Mouse (Mus musculus): Measurements from ENCODE around the gene Tmem107. TPM values are rescaled to one million over a fixed set of nuclear protein-coding genes. Genes with fewer than 3 reads are reported as not detected.
A peak's percentile ranks its signal among the peaks of the same experiment; 100 is the strongest.
"Not testable (repeated sequence)": the region's sequence is repeated elsewhere in the genome, so short reads cannot be mapped to it uniquely, and the experiment has no call there.

Gene Tmem107
- polyA plus RNA-seq, 1 experiment from 2014 or later, result 60.8 TPM

DNA sequence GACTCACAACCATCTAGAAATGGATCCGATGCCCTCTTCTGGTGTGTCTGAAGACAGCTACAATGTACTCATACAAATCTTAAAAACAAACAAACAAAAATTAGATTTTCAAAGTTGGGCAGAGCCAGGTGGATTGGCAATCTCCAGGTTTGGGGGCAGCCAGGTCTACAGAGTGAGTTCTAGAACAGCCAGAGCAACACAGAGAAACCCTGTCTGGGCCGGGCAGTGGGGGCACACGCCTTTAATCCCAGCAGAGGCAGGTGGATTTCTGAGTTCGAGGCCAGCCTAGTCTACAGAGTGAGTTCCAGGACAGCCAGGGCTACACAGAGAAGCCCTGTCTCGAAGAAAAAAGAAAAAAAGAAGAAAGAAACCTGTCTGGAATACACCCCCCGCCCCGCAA, 23.2 kb downstream of the Tmem107 start:
- H3K36me3 ChIP-seq (replicated peaks), result peaks cover 33% of the 10 kb centered on the region
- H3K9me3 ChIP-seq; H3K4me3 ChIP-seq; H3K27me3 ChIP-seq (ENCODE audit: poor library complexity, severe bottlenecking); DNase-seq (ENCODE audit: extremely low spot score, low spot score); H3K27ac ChIP-seq: not testable (repeated sequence)
- WGBS, result 88% methylated on average over 7 of the region's 7 CpGs
- peaks cover 69% of the 10 kb centered on the region for H3K4me1 ChIP-seq

DNA sequence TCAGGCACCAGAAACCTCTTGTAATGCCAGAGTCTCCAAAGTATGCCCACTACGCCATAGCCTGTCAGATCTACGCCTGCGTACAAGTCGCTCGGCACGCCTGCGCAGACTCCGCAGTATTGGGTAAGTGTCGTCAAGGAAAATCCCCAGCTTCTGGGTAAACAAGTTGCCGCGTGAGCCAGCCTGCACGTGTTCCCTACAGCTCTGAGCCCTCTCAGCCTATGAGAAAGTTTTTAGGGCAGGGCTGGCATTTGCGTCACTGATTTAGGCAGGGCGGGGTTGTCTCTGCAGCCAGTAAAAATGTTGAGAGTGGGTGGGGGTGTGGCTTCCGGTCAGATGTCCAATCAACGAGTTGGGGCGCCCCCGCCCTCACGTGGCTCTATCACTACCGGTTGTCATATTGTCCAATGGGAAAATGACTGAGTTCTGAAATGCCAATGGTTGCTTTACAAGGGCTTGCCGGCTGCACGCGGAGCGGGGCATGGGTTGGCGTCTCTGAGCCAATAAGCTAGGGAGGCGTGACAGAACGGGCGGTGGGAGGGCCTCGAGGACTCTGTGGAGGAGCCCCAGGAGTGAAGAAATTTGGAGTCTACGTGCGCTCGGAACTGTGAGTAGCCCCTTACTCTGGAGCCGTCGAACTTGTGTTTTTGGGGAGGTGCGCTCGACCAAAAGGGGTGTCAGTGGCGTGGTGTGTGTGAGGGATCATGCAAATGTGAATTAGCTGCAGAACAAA, 24.3 kb downstream of the Tmem107 start, which contains the start of gene Per1:
Per1 (plus strand) TSS at position 521 of the 733 bp plus-strand sequence.
- Histone ChIP-seq H3K27me3 (ENCODE audit: poor library complexity, severe bottlenecking) (no peaks in the 10 kb centered on the region), H3K4me3 (peak within 1 kb of the TSS; percentile 65), H3K4me1 (peaks cover 69% of the 10 kb centered on the region), H3K9me3 (no peaks in the 10 kb centered on the region), H3K27ac (peak within 1 kb of the TSS; percentile 81), H3K36me3 (replicated peaks) (peaks cover 28% of the 10 kb centered on the region)
- WGBS, result under 1% methylated on average over 37 of the region's 37 CpGs
- peak; percentile 99 for DNase-seq (ENCODE audit: extremely low spot score, low spot score)

DNA sequence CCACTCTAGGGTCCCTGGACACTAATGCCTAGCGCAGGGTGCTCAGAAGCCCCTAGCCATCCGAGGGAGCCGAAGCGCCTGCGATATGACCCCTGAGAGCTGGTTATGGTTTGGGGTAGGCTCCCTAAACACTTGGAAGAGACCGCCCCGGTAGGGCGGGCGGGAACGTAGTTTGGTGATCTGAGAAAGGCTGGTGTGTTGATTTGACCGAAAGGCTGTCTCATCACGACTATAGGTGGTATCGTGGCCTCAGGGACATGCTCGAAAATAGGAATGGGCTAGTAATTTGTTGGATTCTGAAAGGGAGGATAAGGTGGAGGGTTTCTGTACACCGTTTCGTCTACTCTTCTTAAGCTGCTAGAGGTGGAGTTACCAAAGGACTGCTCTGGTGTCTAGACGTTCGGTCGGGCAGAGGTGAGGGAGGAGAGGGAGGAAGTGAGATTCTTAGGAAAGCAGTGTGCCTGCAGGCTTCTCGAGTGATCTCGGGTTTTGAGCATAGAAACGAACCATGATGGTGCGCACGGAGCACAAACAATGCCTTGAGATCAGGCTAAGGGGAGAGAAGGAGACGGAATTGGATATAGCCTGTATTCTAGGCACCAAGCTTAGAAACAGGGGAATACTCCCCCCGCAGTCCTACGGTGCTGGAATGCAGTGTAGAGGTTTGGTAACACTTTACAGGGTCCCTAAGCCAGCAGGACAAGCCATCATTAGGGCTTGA, 25.1 kb downstream of the Tmem107 start:
- 4% methylated on average over 27 of the region's 27 CpGs for WGBS
- DNase-seq (ENCODE audit: extremely low spot score, low spot score), result no peak
- H3K9me3 ChIP-seq, result no peaks in the 10 kb centered on the region
- H3K4me1 ChIP-seq, result peaks cover 70% of the 10 kb centered on the region
- no peaks in the 10 kb centered on the region for H3K27me3 ChIP-seq (ENCODE audit: poor library complexity, severe bottlenecking)
- peak overlapping the region; percentile 65 for H3K4me3 ChIP-seq
- peaks cover 22% of the 10 kb centered on the region for H3K36me3 ChIP-seq (replicated peaks)
- peak overlapping the region; percentile 81 for H3K27ac ChIP-seq

DNA sequence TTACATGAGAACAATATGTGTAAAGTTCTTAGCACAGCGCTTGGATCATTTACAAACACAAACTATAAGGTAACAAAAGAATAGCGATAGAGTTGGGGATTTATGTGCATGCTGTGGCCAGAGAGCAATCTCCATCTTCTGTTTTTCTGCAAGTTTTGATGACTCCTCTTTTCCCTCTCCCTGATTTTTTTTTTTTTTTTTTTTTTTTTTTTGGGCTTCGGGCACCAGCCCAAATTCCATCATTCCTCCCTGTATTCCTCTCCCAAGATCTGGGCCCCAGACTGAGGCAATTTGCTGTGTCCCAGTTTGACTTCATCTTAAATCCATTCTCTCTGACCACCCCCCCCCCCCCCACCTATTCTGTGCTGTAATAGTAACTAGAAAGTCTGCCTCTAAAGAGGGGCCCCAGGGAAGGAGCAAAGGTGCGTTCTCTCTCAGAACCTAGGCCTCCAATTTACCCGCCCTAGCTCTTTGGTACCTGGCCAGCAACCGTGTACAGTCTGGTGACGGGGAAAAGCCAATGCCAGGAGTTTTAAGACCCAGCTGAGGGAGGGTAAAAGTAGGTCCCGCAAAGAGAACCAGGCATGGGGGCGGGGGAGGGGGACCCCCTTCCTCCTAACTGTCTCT, 25.9 kb downstream of the Tmem107 start:
- H3K27ac ChIP-seq, result peak overlapping the region; percentile 82
- no peaks in the 10 kb centered on the region for H3K27me3 ChIP-seq (ENCODE audit: poor library complexity, severe bottlenecking)
- peaks cover 74% of the 10 kb centered on the region for H3K4me1 ChIP-seq
- no peaks in the 10 kb centered on the region for H3K9me3 ChIP-seq
- DNase-seq (ENCODE audit: extremely low spot score, low spot score), result no peak
- H3K4me3 ChIP-seq, result peak overlapping the region; percentile 65
- WGBS, result 18% methylated on average over 9 of the region's 9 CpGs
- peaks cover 22% of the 10 kb centered on the region for H3K36me3 ChIP-seq (replicated peaks)

DNA sequence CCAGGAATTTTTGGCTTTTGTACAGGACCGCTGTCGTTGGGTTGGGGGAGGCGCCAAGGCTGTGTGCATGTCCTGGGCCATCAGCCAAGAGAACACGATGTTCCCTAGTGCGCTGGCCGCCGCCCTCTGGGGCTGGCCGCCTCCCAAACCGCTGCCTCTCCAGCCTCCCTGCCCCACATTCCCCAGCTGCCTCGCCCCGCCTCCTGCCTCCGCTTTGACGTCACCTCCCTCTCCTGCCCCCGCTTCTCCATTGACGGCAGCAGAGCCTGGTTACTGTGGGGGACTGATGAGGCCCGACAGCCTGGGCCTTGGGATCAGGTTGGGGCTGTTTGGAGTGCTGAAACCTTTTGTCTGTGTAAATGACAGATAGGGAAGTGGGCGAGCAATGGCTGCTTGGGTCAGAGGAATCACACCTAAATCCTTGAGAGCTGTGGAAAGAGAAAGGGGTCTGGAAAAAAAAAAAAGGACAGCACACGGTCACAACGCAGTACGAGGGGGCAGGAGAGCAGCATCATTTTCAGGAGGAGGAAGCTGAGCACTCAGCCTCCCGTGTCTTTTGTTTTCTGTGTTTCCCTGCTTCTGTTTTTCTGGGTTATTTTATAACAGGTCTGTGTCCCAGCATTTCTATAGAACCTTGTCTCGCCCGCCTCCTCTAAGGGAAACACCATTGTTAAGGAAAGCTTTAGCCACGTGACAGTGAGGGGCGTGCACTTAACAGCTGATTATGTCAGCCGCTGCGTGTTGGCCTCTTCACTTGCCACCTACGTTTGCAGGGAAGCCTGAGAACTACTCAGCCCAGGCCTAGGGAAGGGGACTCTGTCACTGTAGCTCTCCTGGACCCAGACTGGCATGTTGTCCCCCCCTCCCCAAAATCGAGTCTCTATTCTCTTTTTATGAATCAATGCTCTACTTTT, 26.6 kb downstream of the Tmem107 start:
- Histone ChIP-seq H3K4me3 (peak overlapping the region; percentile 65), H3K27me3 (ENCODE audit: poor library complexity, severe bottlenecking) (no peaks in the 10 kb centered on the region), H3K9me3 (no peaks in the 10 kb centered on the region), H3K27ac (peak overlapping the region; percentile 82), H3K36me3 (replicated peaks) (peaks cover 24% of the 10 kb centered on the region), H3K4me1 (peaks cover 71% of the 10 kb centered on the region)
- WGBS, result 3% methylated on average over 29 of the region's 29 CpGs
- DNase-seq (ENCODE audit: extremely low spot score, low spot score), result peak; percentile 86

DNA sequence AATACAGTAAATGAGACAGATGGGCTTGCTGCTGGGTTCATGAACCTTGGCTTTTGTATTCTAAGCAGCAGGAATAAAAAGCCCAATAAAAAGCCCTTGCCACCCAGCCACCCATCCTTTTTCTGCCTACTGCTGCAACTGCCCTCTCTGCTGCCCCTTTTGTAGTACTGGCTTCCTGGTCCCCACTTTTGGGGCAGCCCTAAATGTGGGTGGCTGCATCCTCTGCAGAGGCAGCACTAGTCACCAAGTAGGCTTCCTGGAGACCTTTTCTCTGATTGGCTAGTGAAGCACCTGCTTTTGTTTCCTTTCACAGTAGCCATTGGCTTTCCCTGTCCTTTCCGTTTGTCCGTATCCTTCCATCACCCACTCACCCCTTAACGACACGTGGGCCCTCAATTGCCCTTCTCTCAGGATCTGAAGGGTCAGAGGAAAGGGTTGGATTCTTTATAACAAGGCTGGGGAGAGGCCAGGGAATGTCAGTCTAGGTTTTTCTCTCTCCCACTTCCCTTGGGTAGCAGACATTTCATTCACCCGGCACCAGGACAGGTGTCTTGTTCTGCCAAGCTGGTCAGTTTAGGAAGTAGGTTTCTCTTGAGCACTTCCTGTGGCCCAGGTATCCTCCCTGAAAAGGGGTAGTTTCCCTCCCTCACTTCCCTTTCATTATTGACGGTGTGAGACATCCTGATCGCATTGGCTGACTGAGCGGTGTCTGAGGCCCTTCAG, 27.6 kb downstream of the Tmem107 start:
- WGBS, result 24% methylated on average over 8 of the region's 8 CpGs
- DNase-seq (ENCODE audit: extremely low spot score, low spot score), result no peak
- Histone ChIP-seq H3K27ac (peak overlapping the region; percentile 86), H3K4me3 (peak overlapping the region; percentile 65), H3K4me1 (peaks cover 71% of the 10 kb centered on the region), H3K36me3 (replicated peaks) (peaks cover 27% of the 10 kb centered on the region), H3K9me3 (no peaks in the 10 kb centered on the region), H3K27me3 (ENCODE audit: poor library complexity, severe bottlenecking) (no peaks in the 10 kb centered on the region)

DNA sequence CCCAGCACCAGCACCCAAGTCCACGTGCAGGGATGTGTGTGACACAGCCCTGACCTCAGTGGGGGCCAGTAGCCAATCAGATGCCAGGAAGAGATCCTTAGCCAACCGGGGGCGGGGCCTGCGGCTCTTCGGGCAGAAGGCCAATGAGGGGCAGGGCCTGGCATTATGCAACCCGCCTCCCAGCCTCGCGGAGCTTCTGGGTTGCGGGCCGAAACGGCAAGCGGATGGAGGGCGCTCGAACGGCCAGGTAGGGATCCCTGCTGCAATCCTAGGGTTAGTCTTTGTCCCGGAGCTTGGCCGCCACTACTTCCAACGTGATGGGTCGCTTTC, 28.1 kb downstream of the Tmem107 start:
- no peaks in the 10 kb centered on the region for H3K27me3 ChIP-seq (ENCODE audit: poor library complexity, severe bottlenecking)
- H3K4me1 ChIP-seq, result peaks cover 71% of the 10 kb centered on the region
- WGBS, result under 1% methylated on average over 19 of the region's 19 CpGs
- peaks cover 33% of the 10 kb centered on the region for H3K36me3 ChIP-seq (replicated peaks)
- no peaks in the 10 kb centered on the region for H3K9me3 ChIP-seq
- DNase-seq (ENCODE audit: extremely low spot score, low spot score), result peak; percentile 92
- peak overlapping the region; percentile 86 for H3K27ac ChIP-seq
- peak overlapping the region; percentile 65 for H3K4me3 ChIP-seq

DNA sequence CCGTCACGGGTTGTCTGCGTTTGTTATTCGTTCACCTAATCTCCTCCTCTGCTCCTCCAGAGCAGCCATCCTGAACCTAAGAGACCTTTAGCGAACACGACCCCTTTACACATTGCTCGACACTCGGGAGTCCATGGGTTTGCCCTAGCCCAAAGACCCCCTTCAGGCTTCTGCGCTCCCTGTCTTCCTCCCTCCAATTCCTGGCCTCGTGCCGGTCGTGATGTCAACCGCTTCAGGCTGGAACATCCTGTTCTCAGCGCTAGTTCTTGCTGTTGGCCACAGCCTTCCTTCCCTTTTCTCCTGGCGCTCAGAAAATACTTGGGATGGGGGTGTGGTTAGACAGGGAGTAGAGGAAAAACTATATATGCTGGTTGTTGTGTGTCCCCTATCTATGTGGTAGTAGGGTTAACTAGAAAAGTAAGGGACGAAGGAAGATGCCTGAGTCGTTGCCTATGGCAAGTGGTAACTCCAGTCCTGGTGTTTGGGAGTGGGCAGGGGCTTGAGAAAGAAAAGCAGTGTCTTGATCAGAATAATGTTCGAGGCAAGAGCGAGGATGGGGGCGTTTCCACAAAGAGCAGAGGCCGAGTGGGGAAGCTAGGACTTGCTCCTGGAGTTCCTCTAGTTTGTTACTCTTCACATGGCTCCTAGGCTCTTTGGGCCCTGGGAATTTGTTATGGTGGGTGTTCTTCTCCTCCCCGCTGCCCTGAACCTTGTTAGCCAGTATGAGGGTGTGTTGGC, 28.7 kb downstream of the Tmem107 start:
- DNase-seq (ENCODE audit: extremely low spot score, low spot score), result no peak
- no peaks in the 10 kb centered on the region for H3K27me3 ChIP-seq (ENCODE audit: poor library complexity, severe bottlenecking)
- H3K9me3 ChIP-seq, result no peaks in the 10 kb centered on the region
- H3K36me3 ChIP-seq (replicated peaks), result peaks cover 39% of the 10 kb centered on the region
- H3K27ac ChIP-seq, result peak overlapping the region; percentile 86
- peak overlapping the region; percentile 65 for H3K4me3 ChIP-seq
- 2% methylated on average over 22 of the region's 22 CpGs for WGBS
- H3K4me1 ChIP-seq, result peaks cover 65% of the 10 kb centered on the region

DNA sequence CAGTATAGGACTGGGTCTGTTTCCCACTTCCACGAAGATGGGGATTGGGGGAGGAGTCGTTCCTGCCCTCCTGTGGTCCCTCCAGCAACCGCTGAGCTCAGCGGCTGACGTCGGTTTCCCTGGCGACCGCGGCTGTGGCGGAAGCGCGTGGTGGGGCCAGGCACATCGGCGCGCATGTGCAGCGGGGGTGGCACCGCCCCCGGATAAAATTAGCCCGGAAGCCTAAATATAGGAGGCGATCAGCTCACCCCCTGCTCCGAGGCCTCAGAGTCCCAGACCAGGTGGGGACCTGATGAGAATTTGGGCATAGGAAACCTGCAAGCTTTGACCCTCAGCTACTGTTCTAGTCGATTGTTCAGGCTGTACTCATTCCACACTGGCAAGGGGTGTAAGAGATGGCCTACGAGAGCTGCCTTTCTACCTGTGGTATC, 29.3 kb downstream of the Tmem107 start:
- H3K9me3 ChIP-seq, result no peaks in the 10 kb centered on the region
- WGBS, result 1% methylated on average over 23 of the region's 23 CpGs
- peaks cover 62% of the 10 kb centered on the region for H3K4me1 ChIP-seq
- peak overlapping the region; percentile 65 for H3K4me3 ChIP-seq
- peak; percentile 84 for DNase-seq (ENCODE audit: extremely low spot score, low spot score)
- no peaks in the 10 kb centered on the region for H3K27me3 ChIP-seq (ENCODE audit: poor library complexity, severe bottlenecking)
- H3K27ac ChIP-seq, result peak overlapping the region; percentile 86
- H3K36me3 ChIP-seq (replicated peaks), result peaks cover 45% of the 10 kb centered on the region

DNA sequence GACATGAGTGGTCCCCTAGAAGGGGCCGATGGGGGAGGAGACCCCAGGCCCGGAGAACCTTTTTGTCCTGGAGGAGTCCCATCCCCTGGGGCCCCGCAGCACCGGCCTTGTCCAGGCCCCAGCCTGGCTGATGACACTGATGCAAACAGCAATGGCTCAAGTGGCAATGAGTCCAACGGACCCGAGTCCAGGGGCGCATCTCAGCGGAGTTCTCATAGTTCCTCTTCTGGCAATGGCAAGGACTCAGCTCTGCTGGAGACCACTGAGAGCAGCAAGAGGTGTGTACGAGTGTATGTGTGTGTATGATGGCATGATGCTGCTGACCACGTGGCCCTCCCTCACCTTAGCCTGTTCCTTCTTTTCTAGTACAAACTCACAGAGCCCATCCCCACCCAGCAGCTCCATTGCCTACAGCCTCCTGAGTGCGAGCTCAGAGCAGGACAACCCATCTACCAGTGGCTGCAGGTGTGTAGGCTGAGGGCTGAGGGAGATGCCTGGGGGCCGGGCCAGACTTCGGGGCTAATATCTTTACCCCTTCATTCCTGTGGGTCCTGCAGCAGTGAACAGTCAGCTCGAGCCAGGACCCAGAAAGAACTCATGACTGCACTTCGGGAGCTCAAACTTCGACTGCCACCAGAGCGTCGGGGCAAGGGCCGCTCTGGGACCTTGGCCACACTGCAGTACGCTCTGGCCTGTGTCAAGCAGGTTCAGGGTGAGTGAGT, 30.2 kb downstream of the Tmem107 start:
- 94% methylated on average over 20 of the region's 20 CpGs for WGBS
- H3K27me3 ChIP-seq (ENCODE audit: poor library complexity, severe bottlenecking), result no peaks in the 10 kb centered on the region
- no peaks in the 10 kb centered on the region for H3K9me3 ChIP-seq
- H3K27ac ChIP-seq, result peak overlapping the region; percentile 86
- H3K4me1 ChIP-seq, result peaks cover 53% of the 10 kb centered on the region
- peaks cover 53% of the 10 kb centered on the region for H3K36me3 ChIP-seq (replicated peaks)
- H3K4me3 ChIP-seq, result peak overlapping the region; percentile 65
- no peak for DNase-seq (ENCODE audit: extremely low spot score, low spot score)

Measured in forebrain, embryonic 10.5 days (tissue).